Mouse (Mus musculus) limb, embryonic 14.5 days (tissue): ENCODE results near the gene Arpc5. TPM values are rescaled to one million over a fixed set of nuclear protein-coding genes. Genes with fewer than 3 reads are reported as not detected.
A peak's percentile ranks its signal among the peaks of the same experiment; 100 is the strongest.

Experiments
- ATAC-seq: fragments of 200-750 bp; cut with Nextera tagmentation; 2 replicates; pipeline ENCODE4 v1.8.0; 2017; ENCODE audit warnings: low read depth, moderate number of reproducible peaks, moderate TSS enrichment; ENCODE audit not compliant: low FRiP score
- DNase-seq: peaks from one replicate; pipeline ENCODE4 v3.0.0-alpha.2; 2015; ENCODE audit warnings: low spot score
- H3K27ac ChIP-seq: fragments of 300-500 bp; sonication (generic); replicated peaks from 2 replicates; pipeline ENCODE4 v1.5.1; 2014; ENCODE audit warnings: low read depth, mild to moderate bottlenecking, low read length, moderate library complexity, mixed read lengths
- H3K27me3 ChIP-seq: fragments of 300-500 bp; sonication (generic); 2 replicates; pipeline ENCODE4 v1.6.1; 2014; ENCODE audit warnings: low read length, mixed read lengths; ENCODE audit not compliant: control insufficient read depth, insufficient read depth
- H3K36me3 ChIP-seq: fragments of 300-500 bp; sonication (generic); 2 replicates; pipeline ENCODE4 v1.6.1; 2014; ENCODE audit warnings: mild to moderate bottlenecking, low read length, moderate library complexity, mixed read lengths; ENCODE audit not compliant: control insufficient read depth, insufficient read depth
- H3K4me1 ChIP-seq: fragments of 300-500 bp; sonication (generic); 2 replicates; pipeline ENCODE4 v1.6.1; 2014; ENCODE audit warnings: antibody characterized with exemption, low read length, mixed read lengths; ENCODE audit not compliant: control insufficient read depth, insufficient read depth
- H3K4me2 ChIP-seq: fragments of 300-500 bp; sonication (generic); replicated peaks from 2 replicates; pipeline ENCODE4 v1.6.1; 2014; ENCODE audit warnings: low read depth, mild to moderate bottlenecking, low read length, moderate library complexity; ENCODE audit not compliant: severe bottlenecking
- H3K4me3 ChIP-seq: fragments of 300-500 bp; sonication (generic); replicated peaks from 2 replicates; pipeline ENCODE4 v1.5.1; 2014; ENCODE audit warnings: low read length
- H3K9ac ChIP-seq: fragments of 300-500 bp; sonication (generic); 2 replicates; pipeline ENCODE4 v1.6.1; 2014; ENCODE audit warnings: mild to moderate bottlenecking, low read depth, low read length, moderate library complexity; ENCODE audit not compliant: severe bottlenecking
- H3K9me3 ChIP-seq: fragments of 300-500 bp; sonication (generic); 2 replicates; pipeline ENCODE4 v1.6.1; 2016; ENCODE audit warnings: low read length; ENCODE audit not compliant: control insufficient read depth
- POLR2A ChIP-seq: fragments of 200-500 bp; IDR thresholded peaks from 2 replicates; pipeline ENCODE4 v1.8.0; 2012; ENCODE audit warnings: inconsistent platforms, mild to moderate bottlenecking, moderate library complexity, borderline replicate concordance; ENCODE audit not compliant: insufficient read depth, insufficient read length; ENCODE audit errors: extremely low read depth
- WGBS: fragments of 180-500 bp; shearing (Covaris S2); extraction: QIAGEN DNeasy Blood & Tissue Kit; methylation state at CpG from one replicate; pipeline ENCODE4 v1.1.7; 2014; 5-methylcytosine and 5-hydroxymethylcytosine counted together
- polyA plus RNA-seq, 2 experiments: library from polyadenylated mRNA; depleted of rRNA in 1 of 2; stranded (reverse) in 1 of 2; unstranded in 1 of 2; fragments of >200 nt; fragmentation: Nextera tagmentation in 1 of 2; extraction: Ambion mirVana in 1 of 2; gene quantifications; 2 replicates each; pipeline versions ENCODE4 v1.2.1 to v1.2.3; 2012 to 2014

Gene Arpc5
- polyA plus RNA-seq, 2 experiments: 136 to 263 TPM

GRCm38 (mm10) chr1:152791269-152791668 lies 24.9 kb downstream of the Arpc5 start:
- Histone ChIP-seq H3K27ac (no peak overlapping the region), H3K27me3 (no peaks in the 10 kb centered on the region)
- WGBS: 16% methylated on average over 4 of the region's 4 CpGs

GRCm38 (mm10) chr1:152792736-152793494 lies 26.6 kb downstream of the Arpc5 start:
- Histone ChIP-seq H3K9ac (no peak overlapping the region), H3K4me2 (no peak overlapping the region), H3K9me3 (no peaks in the 10 kb centered on the region), H3K36me3 (no peaks in the 10 kb centered on the region), H3K27ac (no peak overlapping the region; the same call in 1 of the 2 replicates), H3K4me1 (no peaks in the 10 kb centered on the region), H3K4me3 (no peak overlapping the region), H3K27me3 (no peaks in the 10 kb centered on the region)
- whole genome bisulfite sequencing: 50% methylated on average over 12 of the region's 12 CpGs
- TF ChIP-seq POLR2A: no peak
- ATAC-seq: 0 out of 2 replicates have a peak, but pooled peaks have one; percentile 29
- DNase-seq: peak; percentile 38

More at GRCm38 (mm10) chr1:152791269-152791668, 24.9 kb downstream of the Arpc5 start:
- no peak for TF ChIP-seq POLR2A
- no peaks in the 10 kb centered on the region for H3K36me3 ChIP-seq
- no peak overlapping the region for H3K4me3 ChIP-seq
- ATAC-seq (no peak), DNase-seq (no peak)
- H3K4me1 ChIP-seq: no peaks in the 10 kb centered on the region
- no peaks in the 10 kb centered on the region for H3K9me3 ChIP-seq
- H3K9ac ChIP-seq: no peak overlapping the region
- H3K4me2 ChIP-seq: no peak overlapping the region

- ATAC-seq (no peak), DNase-seq (no peak)
- 59% methylated on average over 6 of the region's 6 CpGs for WGBS
- H3K9ac ChIP-seq: no peak overlapping the region
- H3K27ac ChIP-seq: no peak overlapping the region
- H3K36me3 ChIP-seq: no peaks in the 10 kb centered on the region
- no peaks in the 10 kb centered on the region for H3K4me1 ChIP-seq
- no peak overlapping the region for H3K4me2 ChIP-seq
- no peaks in the 10 kb centered on the region for H3K9me3 ChIP-seq
- no peak for TF ChIP-seq POLR2A
- H3K4me3 ChIP-seq: no peak overlapping the region
- H3K27me3 ChIP-seq: no peaks in the 10 kb centered on the region
Measured at GRCm38 (mm10) chr1:152793495-152794130, 27.3 kb downstream of the Arpc5 start.

- H3K27me3 ChIP-seq: no peaks in the 10 kb centered on the region
- 0 out of 2 replicates have a peak, but pooled peaks cover 2% of the 10 kb centered on the region for H3K4me1 ChIP-seq
- no peak overlapping the region for H3K4me2 ChIP-seq
- H3K9ac ChIP-seq: no peak overlapping the region
- no peak for TF ChIP-seq POLR2A
- H3K9me3 ChIP-seq: no peaks in the 10 kb centered on the region
- no peak overlapping the region for H3K4me3 ChIP-seq
- ATAC-seq (no peak), DNase-seq (no peak)
- H3K27ac ChIP-seq: no peak overlapping the region
- 77% methylated on average over 8 of the region's 8 CpGs for whole genome bisulfite sequencing
- no peaks in the 10 kb centered on the region for H3K36me3 ChIP-seq
Measured at GRCm38 (mm10) chr1:152795688-152796255, 29.4 kb downstream of the Arpc5 start.

- 81% methylated on average over 8 of the region's 8 CpGs for WGBS
- H3K27ac ChIP-seq: no peak overlapping the region
- 0 out of 2 replicates have a peak, but pooled peaks cover 2% of the 10 kb centered on the region for H3K4me1 ChIP-seq
- no peak overlapping the region for H3K9ac ChIP-seq
- TF ChIP-seq POLR2A: no peak
- DNase-seq: no peak
- H3K27me3 ChIP-seq: no peaks in the 10 kb centered on the region
- no peaks in the 10 kb centered on the region for H3K36me3 ChIP-seq
- ATAC-seq: no peak
- H3K4me3 ChIP-seq: no peak overlapping the region
- H3K4me2 ChIP-seq: no peak overlapping the region
- no peaks in the 10 kb centered on the region for H3K9me3 ChIP-seq
Measured at GRCm38 (mm10) chr1:152796683-152797263, 30.4 kb downstream of the Arpc5 start.
